Mouse (Mus musculus) Muller cell, postnatal 12 days (primary cell): ENCODE measurements at regions not wholly inside any gene's neighbourhood (a gene's known extent, or its start where the extent isn't known, plus 50 kb on each side); places are given as distances from the start of the nearest gene placed in this dataset.
"Not testable (repeated sequence)": the region's sequence is repeated elsewhere in the genome, so short reads cannot be mapped to it uniquely, and the experiment has no call there.

ENCODE experiments used
- DNase-seq: peaks from one replicate; pipeline ENCODE4 v3.0.0-alpha.2; 2015; ENCODE audit errors: inconsistent ontology term

DNA sequence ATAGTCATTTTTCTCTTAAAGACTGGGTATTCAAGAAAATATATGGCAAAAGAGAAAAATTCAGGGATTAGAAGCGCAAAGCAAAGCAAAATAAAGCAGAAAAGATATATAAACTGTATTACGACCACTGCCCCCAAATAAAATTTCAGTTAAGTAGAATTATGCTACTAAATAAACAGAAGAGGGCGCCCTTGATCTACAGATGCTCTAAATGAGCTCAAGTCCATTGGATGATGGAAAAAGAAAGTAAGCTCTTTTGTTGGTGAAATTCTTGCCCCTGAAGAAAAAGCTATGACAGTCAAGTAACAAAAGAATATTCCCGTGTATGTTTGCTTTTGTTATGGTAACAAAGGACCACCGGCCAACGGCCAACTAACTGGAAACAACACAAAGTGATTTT lies 165.5 kb upstream of the Stk26 start:
- DNase-seq: peak; percentile 69

DNA sequence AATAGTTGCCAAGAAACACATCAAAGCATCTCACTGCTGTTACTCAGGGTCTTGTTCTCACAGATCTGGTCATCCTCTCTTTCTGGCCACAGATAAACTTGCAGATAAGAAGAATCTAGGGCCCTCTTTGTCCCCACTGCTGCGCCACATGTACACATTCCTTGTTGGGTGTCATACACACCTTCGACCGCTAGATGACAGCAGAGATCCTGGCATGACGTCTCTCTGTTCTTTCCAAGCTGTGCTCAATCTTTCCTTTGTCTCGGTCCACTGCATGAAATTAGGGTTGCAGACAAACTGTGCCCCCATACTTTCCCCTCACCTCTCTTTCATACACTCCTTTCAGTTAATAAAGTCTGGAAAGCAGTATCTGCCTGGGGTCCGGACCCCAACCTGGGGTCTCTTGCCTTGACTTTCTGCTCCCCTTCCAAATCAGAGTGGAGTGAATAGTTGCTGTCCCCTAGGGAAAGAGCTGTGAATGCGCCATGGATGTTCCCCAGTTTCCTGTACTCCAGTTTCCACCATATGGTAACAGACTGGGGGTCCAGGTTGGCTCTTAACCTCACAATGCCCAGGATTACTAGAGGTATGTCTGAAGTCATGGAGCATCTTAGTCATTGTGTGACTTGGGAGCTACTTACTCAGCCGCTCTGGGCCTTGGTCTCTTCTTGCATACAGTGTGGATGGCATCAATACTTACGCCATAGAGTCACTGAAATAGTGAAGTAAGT lies 182.8 kb upstream of the Stk26 start:
- peak; percentile 24 for DNase-seq

DNA sequence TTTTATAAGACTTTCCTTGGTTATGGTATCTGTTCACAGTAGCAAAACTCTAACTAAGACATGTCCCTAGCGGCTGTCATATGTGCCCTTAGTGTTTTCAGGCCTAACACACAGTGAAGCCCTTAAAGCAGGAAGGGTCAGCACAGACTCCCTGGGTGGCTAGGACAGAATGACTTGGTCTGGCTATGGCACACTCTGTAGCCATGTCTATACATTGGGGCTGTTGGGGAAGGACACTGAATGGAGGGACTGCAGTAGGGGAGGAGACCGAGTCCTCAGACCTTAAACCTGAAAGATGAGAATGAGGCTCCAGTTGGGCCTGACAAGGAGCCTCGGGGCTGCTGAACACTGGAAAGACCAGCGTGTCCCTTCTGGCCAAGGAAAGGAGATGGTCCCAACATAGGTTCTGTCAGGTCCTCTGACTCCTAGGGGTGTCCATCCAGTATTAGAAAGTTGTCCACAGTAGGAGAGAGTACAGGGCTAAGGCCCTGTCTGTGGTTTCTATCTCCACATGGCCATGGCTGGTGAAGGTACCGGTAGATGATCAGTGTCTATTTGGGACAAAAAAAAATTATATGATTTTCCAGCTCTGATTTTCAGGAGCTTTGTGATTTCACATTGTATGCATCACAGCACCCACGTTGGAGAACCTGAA lies 183.5 kb upstream of the Stk26 start:
- no peak for DNase-seq

DNA sequence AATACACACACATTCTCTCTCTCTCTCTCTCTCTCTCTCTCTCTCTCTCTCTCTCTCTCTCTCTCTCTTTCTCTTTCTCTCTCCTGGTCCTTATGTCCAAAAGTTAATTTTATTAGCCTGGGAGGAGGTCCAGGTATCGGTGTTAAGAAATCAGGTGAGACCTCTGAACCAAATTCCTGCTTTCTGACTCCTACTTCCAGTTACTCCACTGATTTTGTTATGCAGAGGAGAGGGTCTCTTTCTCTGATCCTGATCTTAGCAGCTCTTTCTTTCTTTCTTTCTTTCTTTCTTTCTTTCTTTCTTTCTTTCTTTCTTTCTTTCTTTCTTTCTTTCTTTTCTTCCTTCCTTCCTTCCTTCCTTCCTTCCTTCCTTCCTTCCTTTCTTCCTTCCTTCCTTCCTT lies 185.5 kb upstream of the Stk26 start:
- DNase-seq: not testable (repeated sequence)

GRCm38 (mm10) chrX:50641347-50641746 lies 199.5 kb upstream of the Stk26 start:
- DNase-seq: no peak

DNA sequence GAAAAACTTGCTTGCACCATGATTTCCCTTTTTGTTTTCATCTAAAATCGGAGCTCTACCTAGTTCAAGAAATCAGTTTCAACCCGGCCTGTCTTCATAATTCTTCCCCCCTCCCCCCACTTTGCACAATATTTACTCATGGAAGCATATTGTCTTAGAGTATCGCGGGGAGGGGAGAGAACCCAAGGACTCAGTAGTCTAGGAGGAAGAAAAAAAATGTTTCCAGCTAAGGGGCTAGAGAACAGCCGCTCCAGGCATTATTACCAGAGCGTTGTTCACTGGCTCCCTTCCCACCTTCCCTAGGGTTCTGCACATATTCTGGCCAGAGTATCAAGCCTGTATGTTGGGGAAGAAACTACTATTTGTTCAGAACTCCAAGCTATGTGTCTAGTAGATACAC lies 205.2 kb upstream of the Stk26 start:
- DNase-seq: no peak

GRCm38 (mm10) chrX:50634842-50635615 lies 205.8 kb upstream of the Stk26 start:
- peak; percentile 88 for DNase-seq

DNA sequence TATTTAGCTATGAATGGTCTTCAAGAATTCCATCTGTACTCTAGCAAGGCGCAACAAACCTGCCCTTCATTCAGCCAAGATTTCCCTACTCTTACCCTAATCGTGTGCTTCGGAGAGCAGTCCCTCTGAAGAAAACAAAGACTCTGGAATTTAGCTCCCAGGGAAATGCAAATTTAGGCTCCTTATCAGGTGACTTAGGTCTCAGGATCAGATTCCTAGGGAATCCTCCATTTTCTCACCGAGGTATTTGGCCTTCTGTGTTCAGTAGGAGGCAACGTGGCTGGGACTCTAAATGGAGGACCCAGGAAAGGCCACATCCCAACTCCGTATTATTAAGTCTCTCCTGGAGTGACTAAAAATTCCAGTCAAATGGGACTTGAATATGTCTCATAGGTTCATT lies 204.2 kb upstream of the Olfr1324 start:
- DNase-seq: no peak

GRCm38 (mm10) chrX:50625336-50625735 lies 197.0 kb upstream of the Olfr1324 start:
- no peak for DNase-seq

DNA sequence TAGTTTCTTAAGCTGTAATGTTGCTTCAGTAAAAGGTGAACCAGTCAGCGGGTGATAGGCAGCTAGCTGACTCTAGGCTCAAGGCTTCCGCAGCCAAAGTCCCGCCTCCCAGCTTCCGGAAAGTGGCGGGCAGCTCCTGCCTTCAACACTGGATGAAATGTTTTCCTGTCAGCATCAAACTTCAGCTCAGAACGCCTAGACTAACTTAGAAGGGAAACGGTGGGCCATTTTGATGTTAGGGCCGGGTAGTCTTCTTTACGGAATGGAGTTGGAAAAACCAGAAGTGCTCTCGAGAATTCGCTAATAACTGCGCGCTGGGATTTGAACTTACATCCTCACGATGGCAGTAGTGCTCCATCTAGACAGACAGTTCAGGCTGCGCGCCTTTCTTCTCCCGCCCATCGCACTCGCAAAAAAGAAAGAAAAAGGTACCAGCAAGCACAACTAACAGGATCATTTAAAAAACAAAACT lies 194.7 kb upstream of the Olfr1324 start:
- DNase-seq: peak; percentile 69

DNA sequence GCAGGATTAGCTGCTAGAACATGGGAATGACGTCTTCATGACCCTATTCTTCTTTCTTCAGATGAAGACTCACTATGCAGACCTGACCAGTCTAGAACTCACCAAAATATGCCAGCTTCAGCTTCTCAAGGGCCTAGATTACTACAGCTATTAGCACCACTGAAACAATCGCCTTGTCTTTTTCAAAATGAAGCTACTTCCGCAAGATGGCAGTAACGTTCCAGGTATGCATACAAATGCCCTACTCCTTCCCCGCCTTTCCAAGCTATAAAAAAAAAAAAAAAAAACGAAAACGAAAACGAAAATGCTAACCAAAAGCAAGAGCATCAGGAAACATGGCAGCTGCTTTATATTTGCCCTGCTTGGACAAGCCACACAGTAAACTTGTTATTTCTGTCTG lies 192.6 kb upstream of the Olfr1324 start:
- DNase-seq: no peak

GRCm38 (mm10) chrX:50619919-50620318 lies 191.6 kb upstream of the Olfr1324 start:
- DNase-seq: peak; percentile 68

- DNase-seq: no peak
Measured at GRCm38 (mm10) chrX:50618936-50619335, 190.6 kb upstream of the Olfr1324 start.

DNA sequence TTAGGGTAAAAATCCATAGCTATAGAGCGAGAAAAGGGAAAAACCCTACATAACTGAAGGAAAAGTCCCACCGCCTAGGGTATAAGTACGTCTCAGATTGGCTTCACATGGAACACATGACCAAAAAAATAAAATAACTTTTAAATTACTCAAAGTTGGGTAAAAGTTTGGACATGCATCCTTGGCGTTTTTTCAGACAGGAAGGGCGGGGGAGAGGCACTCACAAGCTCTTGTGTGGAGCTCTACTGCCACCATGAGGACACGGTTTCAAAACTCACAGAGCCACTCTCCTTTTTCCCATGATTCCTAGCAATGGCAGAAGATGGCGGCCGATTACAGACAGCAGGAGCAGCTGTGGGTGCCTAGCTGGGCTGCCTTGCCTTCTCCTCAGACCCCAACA lies 188.6 kb upstream of the Olfr1324 start:
- DNase-seq: not testable (repeated sequence)

DNA sequence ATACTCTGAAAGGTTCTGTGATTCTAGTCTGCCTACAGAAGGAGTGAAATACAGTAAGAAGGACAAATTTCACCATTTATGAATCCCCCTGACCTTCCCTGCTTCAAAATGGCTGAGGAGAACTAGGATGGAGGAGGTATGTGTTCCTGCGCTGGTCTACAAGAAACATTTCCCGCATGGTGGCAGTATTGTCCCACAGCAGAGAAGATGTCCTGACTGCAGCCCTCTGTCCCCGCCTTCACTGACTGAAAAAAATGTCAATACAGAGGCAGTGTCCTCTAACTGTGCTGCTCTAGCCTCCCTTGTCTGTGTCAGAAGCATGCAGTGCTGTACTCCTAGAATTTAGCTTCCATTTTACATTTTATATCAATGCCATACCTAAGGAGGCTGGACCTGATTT lies 186.6 kb upstream of the Olfr1324 start:
- peak; percentile 67 for DNase-seq

- DNase-seq: not testable (repeated sequence)
Measured at GRCm38 (mm10) chrX:50614367-50614766, 186.1 kb upstream of the Olfr1324 start.

GRCm38 (mm10) chrX:50611765-50612591 lies 183.7 kb upstream of the Olfr1324 start:
- DNase-seq: peak; percentile 78

DNA sequence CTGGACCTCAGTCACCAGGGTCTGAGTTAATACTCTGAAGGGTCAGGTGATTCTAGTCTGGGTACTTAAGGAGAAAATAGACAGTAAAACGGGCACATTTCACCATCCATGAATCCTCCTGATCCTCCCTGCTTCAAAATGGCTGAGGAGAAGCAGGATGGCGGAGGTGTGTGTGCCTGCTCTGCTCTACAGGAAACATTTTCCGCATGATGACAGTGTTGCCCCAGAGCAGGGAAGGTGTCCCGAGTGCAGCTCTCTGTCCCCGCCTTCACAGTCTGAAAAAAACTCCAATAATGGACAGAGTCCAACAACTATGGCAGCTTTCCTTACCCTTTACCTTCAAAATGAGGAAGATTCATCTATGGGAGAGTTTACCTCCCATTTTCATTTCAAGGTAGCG lies 179.8 kb upstream of the Olfr1324 start:
- not testable (repeated sequence) for DNase-seq

DNA sequence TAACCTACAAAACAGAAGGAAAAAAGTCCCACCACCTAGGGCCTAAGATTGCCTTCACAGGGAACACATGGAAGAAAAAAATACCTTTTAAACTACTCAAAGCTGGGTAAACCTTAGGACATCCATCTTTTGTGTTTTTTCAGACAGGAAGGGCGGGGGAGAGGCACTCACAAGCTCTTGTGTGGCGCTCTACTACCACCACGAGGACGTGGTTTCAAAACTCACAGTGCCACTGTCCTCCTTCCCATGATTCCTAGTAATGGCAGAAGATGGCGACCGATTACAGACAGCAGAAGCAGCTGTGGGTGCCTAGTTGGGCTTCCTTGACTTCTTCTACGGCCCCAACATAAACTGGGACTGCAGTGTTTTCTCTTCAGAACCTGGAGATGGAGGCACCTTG lies 179.3 kb upstream of the Olfr1324 start:
- DNase-seq: peak; percentile 57

- DNase-seq: peak; percentile 41
Measured at GRCm38 (mm10) chrX:50605517-50605916, 177.2 kb upstream of the Olfr1324 start.

DNA sequence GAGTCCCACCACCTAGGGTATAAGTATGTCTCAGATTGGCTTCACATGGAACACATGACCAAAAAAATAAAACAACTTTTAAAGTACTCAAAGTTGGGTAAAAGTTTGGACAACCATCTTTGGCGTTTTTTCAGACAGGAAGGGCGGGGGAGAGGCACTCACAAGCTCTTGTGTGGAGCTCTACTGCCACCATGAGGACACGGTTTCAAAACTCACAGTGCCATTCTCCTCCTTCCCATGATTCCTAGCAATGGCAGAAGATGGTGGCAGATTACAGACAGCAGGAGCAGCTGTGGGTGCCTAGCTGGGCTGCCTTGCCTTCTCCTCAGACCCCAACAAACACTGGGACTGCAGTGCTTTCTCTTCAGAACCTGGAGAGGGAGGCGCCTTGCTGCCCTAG lies 176.7 kb upstream of the Olfr1324 start:
- DNase-seq: not testable (repeated sequence)

DNA sequence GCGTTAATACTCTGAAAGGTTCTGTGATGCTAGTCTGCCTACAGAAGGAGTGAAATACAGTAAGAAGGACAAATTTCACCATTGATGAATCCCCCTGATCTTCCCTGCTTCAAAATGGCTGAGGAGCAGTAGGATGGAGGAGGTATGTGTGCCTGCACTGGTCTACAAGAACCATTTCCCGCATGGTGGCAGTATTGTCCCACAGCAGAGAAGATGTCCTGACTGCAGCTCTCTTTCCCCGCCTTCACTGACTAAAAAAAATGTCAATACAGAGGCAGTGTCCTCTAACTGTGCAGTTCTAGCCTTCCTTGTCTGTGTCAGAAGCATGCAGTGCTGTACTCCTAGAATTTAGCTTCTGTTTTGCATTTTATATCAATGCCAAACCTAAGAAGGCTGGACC lies 174.6 kb upstream of the Olfr1324 start:
- peak; percentile 45 for DNase-seq
